Mouse (Mus musculus) lung, adult 2 months (tissue): Measurements from ENCODE around the gene Pbld2.

Source experiments
- CTCF ChIP-seq: fragments of 200-500 bp; IDR thresholded peaks from 2 replicates; pipeline ENCODE4 v1.5.1; 2011; ENCODE audit warnings: mild to moderate bottlenecking, low read length, control low read depth; ENCODE audit not compliant: insufficient read depth
- POLR2A ChIP-seq: fragments of 200-500 bp; IDR thresholded peaks from 2 replicates; pipeline ENCODE4 v1.6.1; 2011; ENCODE audit warnings: low read depth, mild to moderate bottlenecking, control low read depth, low read length, borderline replicate concordance; ENCODE audit errors: extremely low read depth

GRCm38 (mm10) chr10:63059862-63060261, 35.7 kb downstream of the Pbld2 start, which contains the start of gene Pbld1:
- TF ChIP-seq CTCF (no peak), POLR2A (no peak)
